Mouse (Mus musculus): ENCODE measurements around the gene Sva. TPM values are rescaled to one million over a fixed set of nuclear protein-coding genes. Genes with fewer than 3 reads are reported as not detected.

Gene Sva
- polyA plus RNA-seq (2014; fragmentation: Illumina TruSeq; extraction: RNeasy Lipid Tissue Mini Kit (QIAGEN cat#74804); ENCODE audit: low read depth, low replicate concordance) = not detected

DNA sequence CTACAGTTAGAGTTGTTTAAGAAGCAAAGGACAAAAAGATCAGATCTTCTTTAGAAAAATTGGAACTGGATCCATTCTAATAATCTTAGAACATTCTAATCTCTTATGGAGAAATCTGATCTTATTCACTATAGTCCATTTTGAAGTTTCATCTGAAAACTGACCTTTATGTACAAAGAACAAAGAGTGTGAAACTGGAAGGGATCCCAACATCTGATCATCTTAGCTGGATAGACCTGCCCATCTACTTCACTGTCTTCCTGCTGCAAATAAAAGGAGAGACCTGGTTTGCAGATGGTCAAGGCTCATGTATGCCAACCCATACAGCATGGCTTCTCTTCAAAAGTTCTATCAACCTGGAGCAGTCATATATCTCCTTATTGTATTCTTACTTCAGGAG, at the start of gene Sva:
Gene Sva (plus strand): TSS at position 301 of the 400 bp plus-strand sequence.

Other genes starting within 250 kb of the Sva start
- not detected for gene Pip, start 190.9 kb upstream of the Sva start, polyA plus RNA-seq (2014; fragmentation: Illumina TruSeq; extraction: RNeasy Lipid Tissue Mini Kit (QIAGEN cat#74804); ENCODE audit: low read depth, low replicate concordance)
- not detected for gene Sval2, start 185.4 kb upstream of the Sva start, polyA plus RNA-seq (2014; fragmentation: Illumina TruSeq; extraction: RNeasy Lipid Tissue Mini Kit (QIAGEN cat#74804); ENCODE audit: low read depth, low replicate concordance)
- 9,611 TPM for gene Sval1, start 86.8 kb upstream of the Sva start, polyA plus RNA-seq (2014; fragmentation: Illumina TruSeq; extraction: RNeasy Lipid Tissue Mini Kit (QIAGEN cat#74804); ENCODE audit: low read depth, low replicate concordance)
- 11.7 TPM for gene Sval3, start 70.3 kb upstream of the Sva start, polyA plus RNA-seq (2014; fragmentation: Illumina TruSeq; extraction: RNeasy Lipid Tissue Mini Kit (QIAGEN cat#74804); ENCODE audit: low read depth, low replicate concordance)
- gene Tas2r139, start 102.5 kb downstream of the Sva start, polyA plus RNA-seq (2014; fragmentation: Illumina TruSeq; extraction: RNeasy Lipid Tissue Mini Kit (QIAGEN cat#74804); ENCODE audit: low read depth, low replicate concordance) = not detected
- not detected for gene Tas2r144, start 176.9 kb downstream of the Sva start, polyA plus RNA-seq (2014; fragmentation: Illumina TruSeq; extraction: RNeasy Lipid Tissue Mini Kit (QIAGEN cat#74804); ENCODE audit: low read depth, low replicate concordance)
- 27.1 TPM for gene Gstk1, start 207.5 kb downstream of the Sva start, polyA plus RNA-seq (2014; fragmentation: Illumina TruSeq; extraction: RNeasy Lipid Tissue Mini Kit (QIAGEN cat#74804); ENCODE audit: low read depth, low replicate concordance)
- gene Tmem139, start 223.6 kb downstream of the Sva start, polyA plus RNA-seq (2014; fragmentation: Illumina TruSeq; extraction: RNeasy Lipid Tissue Mini Kit (QIAGEN cat#74804); ENCODE audit: low read depth, low replicate concordance) = 33.1 TPM
- 92.5 TPM for gene Casp2, start 226.6 kb downstream of the Sva start, polyA plus RNA-seq (2014; fragmentation: Illumina TruSeq; extraction: RNeasy Lipid Tissue Mini Kit (QIAGEN cat#74804); ENCODE audit: low read depth, low replicate concordance)
- gene Clcn1, start 248.3 kb downstream of the Sva start, polyA plus RNA-seq (2014; fragmentation: Illumina TruSeq; extraction: RNeasy Lipid Tissue Mini Kit (QIAGEN cat#74804); ENCODE audit: low read depth, low replicate concordance) = 0.47 TPM